Mouse (Mus musculus) kidney, adult 9 months (tissue): ENCODE data around the gene Car5b.

ENCODE experiments used
- DNase-seq: peaks from one replicate; pipeline ENCODE4 v3.0.0; 2022

Car5b gene

DNA sequence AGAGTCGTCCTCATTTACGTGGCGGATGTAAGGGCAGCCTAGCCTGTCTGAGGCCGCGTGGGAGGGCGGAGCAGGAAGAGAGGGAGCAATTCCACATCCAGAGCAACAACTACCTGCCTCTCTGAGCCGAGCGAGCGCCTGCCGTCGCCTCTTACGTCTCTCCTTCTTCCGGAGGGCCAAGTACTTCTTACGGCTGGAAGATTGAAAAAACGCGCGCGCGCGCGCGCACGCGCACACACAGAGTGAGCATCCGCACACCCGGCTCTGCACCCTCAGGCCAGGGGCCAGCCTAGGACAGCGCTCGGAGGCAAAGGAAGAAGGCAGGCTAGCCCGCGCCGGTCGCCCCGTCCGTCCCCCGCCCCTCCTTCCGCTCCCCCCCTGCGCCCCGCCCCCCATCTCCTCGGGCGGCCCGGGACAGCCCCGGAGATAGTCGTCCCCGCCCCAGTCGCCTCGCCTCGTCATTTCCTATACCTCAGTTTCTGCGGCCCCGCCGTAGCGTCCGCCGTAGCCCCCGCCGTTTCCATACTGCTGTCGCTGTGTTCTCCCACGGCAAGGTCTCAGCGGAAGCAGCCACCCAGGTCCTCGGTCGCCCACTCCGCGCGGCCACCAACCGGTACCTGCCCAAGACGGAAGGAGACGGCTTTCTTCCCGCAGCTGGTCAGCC, 69.9 kb downstream of the Car5b start:
- peak; percentile 64 for DNase-seq

DNA sequence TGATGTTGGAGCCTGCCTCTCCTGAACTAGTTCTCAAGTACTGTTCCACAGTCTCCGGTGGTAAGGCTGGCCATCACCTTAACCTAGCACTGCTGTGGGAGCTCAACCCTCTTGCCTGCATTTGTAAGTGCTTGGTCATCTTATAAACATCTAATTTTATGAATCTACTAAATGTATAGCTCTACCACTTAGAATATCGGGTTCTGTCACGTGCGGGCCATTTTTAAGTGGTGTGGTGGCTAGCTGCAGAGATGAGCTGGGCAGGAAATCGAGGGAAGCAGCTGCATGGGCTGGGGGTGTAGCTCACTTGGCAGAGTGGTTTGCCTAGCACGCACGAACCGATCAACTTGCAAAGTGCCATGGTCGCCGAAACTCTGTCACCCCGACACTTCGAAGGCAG, 70.4 kb downstream of the Car5b start:
- DNase-seq = no peak

DNA sequence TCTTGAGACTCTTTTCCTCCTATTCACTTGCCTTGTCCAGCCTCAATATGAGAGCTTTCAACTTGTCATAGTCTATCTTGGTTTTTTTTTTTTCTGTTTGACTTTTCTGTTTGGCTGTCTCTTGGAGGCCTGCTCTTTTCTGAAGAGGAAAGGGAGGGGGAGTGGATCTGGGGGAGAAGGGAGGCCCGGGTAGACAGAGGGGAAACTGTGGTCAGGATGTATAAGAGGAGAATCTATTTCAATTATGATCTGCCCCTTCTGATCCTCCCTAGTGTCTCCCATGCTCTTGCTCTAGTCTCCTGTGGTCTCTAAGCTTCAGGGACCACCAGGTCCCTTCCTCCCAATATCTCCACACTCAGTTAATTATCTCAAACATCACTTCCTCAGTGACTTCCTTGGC, 76.2 kb downstream of the Car5b start:
- DNase-seq = no peak

DNA sequence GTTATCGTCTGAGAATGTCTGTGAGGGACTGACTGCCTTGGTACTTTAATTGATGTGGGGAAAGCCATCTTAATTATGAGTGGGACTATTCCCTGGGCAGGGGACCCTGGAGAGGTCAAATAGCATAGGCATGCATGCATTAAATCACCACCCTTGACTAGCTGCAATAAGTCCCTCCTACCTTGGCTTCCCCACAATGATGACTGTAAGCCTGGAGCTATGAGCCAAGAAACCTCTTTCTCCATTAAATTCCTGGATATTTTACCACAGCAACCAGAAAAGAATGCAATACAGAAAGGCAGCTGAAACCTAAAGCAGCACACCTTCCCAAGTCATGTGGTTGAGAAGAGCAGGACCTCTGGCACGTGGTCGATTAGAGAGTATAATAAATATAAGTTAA, 83.4 kb downstream of the Car5b start:
- no peak for DNase-seq

DNA sequence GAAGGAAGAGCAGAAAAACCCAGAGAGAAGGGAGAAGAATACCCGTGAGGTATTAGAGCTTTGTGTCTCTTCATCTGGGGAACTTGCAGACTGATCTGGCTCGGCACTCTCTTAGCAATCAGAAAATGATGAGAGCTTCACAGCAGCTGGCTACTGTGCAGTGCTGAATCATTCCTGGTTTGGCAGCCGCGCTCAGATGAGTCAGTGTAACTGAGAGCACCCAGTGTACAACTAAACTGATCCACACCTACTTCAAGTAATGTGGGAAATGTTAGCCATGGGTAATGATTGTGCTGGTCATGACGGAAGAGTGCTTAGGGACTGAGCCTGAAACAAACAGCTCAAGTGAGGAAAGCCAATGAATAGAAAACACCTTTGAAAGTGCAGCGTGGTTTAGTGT, 89.2 kb downstream of the Car5b start:
- no peak for DNase-seq

DNA sequence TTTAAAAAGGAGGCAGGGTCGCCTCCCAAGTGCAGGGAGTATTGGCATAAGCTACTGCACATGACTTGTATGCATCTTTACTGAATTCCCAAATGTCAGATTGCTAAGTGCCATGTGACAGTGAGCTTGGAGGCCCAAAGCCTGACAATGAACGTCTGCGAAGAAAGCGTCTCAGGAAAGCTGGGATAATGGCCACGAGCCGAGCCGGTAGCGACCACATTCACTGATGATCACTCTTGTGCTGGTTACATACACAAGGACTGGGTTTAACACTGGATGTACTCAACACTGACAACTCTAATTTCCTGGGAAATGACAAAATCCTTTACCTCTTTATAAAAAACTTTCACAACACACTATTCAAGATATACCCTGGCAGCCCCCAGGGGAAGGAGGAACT, 93.1 kb downstream of the Car5b start:
- no peak for DNase-seq

DNA sequence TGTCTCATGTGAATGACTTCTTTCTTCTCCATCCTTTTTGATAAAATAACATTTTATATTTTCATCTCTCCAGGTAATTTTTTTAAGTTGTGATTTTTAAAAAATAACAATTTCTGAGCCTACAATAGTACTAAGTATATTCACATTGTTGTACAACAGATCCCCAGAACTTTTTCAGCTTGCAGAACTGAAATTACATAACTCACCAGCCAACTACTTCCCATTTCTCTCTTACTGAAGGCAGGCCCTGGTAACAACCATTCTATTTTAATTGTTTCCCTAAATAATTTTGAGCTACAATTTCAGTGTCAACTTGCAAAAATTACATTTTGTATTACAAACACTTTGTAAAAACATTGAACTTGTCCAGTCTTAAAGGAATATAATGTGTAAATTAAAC, 98.2 kb downstream of the Car5b start:
- DNase-seq = no peak
